Mouse (Mus musculus) adrenal gland, postnatal 36 days (tissue): Measurements from ENCODE around the gene Rtn3. TPM values are rescaled to one million over a fixed set of nuclear protein-coding genes. Genes with fewer than 3 reads are reported as not detected.
"Not testable (repeated sequence)": the region's sequence is repeated elsewhere in the genome, so short reads cannot be mapped to it uniquely, and the experiment has no call there.

ENCODE experiments used
- DNase-seq, 2 experiments: peaks; one replicate each; pipeline ENCODE4 v3.0.0; 2021; ENCODE audit warnings: mixed read lengths in 1 of 2
- long read RNA-seq, 2 experiments: library from polyadenylated mRNA; stranded (forward); transcript quantifications; one replicate each; pipeline ENCODE4 v2.0.0; 2021; ENCODE audit warnings: borderline sequencing depth in 2 of 2
- total RNA-seq, 2 experiments: library from RNA; stranded (reverse); gene quantifications; 2 replicates each; pipeline ENCODE4 v1.2.3; 2021

Rtn3 gene
- 100 to 1,000 TPM; 138 to 141 TPM for total RNA-seq
- long read RNA-seq, experiment 1, transcript Rtn3-203 (7 exons, 2,762 nt): major isoform, 82 of 102 reads
- long read RNA-seq, experiment 1, partial matches to known transcripts: 1 of 102 reads
- long read RNA-seq, experiment 1, other reads (novel, unspliced or antisense): 19 of 102 reads
- long read RNA-seq, experiment 2, transcript Rtn3-203 (7 exons, 2,762 nt): major isoform, 62 of 70 reads
- long read RNA-seq, experiment 2, partial matches to known transcripts: 1 of 70 reads
- long read RNA-seq, experiment 2, other reads (novel, unspliced or antisense): 7 of 70 reads

DNA sequence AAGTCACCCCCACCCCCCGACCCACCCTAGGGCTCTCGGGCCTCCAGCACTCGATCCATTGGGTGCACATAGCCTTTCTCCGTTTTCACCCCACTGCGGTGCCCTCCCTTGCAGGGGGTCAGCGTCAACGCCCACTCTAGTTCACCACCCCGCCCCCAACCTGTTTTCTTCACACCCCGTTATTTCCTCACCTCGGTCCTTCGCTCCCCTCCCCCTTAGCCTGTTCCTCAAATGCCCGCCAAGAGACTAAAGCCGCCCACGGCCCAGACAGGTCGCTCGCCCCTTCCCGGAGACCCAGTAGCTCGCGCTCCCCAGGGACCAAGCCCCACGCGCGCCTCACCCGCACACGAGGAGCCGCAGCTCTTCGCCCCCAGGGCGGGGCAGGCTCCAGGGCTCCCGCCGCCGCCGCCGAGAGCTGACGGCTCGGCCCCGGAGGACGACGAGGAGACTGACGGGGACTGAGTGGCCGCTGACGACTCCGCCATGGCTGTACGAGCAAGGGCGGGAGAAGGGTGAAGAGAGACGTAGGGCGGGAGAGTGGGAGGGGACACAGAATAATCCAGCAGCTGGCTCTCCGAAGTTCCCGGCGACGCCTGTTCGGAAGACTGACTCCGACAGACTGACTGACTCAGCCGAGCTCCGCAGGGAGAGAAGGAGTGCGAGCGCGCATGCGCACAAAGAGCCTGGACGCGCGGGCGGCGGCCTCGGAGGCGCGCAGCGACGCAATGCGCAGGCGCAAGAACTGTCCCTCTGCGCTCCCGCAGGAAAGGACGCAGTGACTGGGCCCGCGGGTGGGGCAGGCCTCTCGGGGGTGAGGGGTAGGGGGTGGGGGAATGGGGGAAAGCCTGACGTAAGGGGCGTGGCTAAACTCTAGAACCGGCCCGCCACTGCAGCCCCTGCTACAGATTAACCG lies at the start of gene Rtn3:
TSS of gene Rtn3 (minus strand) at position 683 of the 913 bp plus-strand sequence.
- DNase-seq: peak; percentile 98 to 99

DNA sequence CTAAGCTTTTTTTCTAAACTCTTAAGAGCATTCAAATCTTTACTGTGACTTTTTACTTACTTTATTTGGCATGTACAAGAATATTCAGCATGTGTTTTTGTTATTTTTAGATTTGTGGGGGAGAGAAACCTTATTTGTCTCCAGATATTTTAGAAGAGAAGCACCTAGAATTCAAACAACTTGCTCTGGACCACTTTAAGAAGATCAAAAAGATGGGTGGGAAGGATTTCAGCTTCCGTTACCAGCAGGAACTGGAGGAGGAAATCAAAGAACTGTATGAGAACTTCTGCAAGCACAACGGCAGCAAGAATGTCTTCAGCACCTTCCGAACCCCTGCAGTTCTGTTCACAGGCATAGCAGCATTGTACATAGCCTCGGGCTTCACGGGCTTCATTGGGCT lies 48.8 kb upstream of the Rtn3 start:
- no peak for DNase-seq

DNA sequence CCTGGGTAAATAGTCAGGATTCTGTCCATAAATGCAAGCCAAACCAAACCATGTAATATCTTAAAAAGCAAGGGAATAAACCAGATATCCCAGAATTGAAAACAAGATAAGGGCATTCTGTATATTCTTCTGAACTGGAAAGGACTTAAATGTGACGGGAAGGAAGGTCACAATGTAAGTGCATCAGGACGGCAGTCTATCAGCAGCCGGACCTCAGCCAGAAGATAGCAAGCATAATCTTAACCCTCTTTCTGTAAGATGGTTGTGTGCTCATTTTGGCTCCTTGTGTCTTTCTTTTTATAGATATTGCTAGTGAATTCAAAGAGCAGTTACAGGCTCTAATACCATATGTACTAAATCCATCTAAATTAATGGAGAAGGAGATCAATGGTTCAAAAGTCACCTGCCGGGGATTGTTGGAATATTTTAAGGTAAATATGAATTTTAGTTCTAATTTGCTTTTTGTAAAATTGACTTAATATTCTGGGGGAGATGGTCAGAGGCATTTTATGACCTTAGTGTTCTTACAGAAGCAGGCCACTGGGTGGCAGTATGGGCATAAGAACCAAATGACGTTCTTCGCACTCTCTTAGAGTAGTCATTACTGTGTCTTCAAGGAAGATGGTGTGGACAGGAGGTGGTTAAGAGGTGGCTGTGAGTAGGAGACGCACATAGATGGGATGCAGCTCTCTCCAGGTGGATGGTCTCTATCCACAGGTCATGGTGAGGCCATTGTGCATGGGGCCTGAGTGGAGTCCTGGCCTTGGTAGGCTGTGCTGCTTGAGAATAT lies 45.8 kb upstream of the Rtn3 start:
- peak; percentile 46 to 62 for DNase-seq

DNA sequence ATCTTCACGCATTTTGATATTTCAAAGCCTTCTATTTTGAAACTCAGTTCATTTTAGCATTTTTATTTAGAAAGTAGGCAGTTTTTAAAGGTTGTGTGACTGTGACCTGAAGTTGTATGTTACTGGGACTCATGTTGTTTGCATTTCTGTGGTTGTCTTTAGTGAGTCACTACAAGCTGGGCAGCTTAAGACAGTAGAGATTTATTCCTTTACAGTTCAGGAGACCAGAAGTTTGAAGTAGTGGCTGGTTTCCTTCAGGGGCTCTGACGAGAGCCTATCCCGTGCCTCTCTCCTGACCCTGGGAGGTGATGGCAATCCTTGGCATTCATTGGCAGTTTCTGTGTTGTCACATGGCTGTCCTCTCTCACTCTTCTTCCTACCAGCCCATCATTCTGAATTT lies 41.8 kb upstream of the Rtn3 start:
- DNase-seq: no peak

DNA sequence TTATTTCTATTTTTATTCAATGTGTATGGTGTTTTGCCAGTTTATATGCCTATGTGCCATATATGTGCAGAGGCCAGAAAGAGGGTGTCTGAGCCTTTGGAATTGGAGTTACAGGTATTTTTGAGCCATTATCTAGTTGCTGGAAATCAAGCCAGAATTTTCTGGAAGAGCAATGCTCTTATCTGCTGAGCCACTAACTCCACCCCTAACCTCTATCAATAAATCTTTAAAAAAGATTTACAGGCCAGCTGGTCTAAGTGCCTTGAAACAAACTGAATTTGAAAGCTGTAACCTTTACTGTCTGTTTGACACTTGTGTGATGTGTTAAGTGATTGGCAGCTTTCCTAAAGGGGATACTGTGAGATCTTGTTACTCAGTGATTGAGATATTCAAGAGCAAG lies 40.7 kb upstream of the Rtn3 start:
- DNase-seq: no peak

DNA sequence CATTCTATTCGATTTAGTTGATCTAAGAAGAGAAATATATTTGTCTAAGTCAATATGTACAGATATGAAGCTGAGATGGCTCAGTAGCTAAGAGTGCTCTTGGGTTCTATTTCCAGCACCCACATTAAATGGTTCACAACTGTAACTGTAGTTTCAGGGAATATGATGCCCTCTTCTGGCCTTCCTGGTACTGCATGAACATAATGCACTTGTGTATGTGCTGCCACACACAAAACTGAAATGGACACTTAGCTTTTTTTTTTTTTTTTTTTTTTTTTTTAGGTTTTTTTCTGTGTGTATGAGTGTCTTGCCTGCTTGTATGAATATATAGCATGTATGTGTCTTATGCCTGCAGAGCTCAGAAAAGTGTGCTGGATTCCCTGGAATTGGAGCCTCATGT lies 40.2 kb upstream of the Rtn3 start:
- peak in 1 of 2 experiments; percentile 28 for DNase-seq

DNA sequence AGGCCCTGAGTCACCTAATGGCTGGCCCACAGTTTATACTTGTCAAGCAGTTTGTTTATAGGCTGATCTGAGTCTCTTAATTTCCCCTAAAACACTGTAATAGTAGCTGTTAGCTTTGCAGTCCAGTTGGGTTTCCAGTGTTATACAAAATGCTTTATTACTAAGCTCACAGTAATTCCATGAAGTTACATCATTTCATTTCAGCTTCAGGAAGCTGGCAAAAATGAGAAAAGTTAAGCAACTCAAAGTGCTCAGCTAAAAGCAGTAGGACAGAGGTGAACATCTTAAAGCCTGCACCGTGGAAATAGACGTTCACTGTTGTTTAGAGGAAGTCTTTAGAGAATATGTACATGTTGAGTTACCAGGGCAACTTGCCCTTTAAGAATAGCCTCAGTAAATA lies 39.8 kb upstream of the Rtn3 start:
- no peak for DNase-seq

DNA sequence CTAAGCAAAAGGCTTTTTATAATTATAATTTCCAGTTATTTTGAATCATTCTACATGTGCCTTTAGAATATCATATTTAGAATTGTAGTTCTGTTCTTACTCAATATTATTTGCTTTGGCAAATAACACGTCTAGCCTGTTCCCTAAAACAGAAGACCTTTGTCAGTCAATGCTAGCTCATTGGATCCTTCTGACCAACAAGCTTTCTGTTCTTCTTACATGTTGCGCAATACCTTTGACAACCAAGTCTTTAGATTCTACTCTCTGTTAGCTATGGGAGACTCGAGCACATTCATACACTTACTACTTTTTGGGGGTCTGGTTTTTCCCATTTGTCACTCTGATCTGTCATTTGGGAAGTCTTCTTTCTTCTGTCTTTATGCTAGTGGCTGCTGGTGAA lies 38.5 kb upstream of the Rtn3 start:
- no peak for DNase-seq

DNA sequence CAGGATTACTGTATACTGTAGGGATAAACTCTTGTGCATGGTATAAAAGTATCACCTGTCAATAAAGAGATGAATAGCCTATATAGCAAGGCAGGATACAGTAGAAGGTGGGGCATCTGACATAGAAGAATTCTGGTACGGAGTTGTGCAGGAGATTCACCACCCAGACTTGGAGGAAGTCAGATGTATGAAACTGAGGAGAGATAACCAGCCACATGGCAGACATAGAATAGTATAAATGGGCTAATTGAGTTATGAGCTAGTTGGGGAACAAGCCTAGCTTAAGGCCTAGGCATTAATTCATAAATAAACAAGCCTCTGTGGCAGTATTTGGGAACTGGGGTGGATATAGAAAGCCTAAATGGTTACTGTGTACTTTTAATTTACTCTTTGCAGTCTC lies 33.4 kb upstream of the Rtn3 start:
- no peak for DNase-seq

DNA sequence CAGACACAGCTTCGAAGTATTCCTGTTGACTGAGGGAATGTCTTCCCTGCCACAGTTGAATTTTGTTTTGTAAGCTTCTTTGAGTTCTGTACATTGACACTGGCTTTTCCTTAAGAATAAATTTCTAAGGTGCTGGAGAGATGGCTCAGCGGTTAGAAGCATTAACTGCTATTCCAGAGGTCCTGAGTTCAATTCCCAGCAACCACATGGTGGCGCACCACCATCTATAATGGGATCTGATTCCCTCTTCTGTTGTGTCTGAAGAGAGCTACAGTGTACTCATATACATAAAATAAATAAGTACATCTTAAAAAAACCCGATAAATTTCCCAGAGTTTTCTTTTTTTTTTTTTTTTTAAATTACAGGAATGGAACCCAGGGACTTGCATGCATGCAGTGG lies 24.9 kb upstream of the Rtn3 start:
- no peak for DNase-seq

DNA sequence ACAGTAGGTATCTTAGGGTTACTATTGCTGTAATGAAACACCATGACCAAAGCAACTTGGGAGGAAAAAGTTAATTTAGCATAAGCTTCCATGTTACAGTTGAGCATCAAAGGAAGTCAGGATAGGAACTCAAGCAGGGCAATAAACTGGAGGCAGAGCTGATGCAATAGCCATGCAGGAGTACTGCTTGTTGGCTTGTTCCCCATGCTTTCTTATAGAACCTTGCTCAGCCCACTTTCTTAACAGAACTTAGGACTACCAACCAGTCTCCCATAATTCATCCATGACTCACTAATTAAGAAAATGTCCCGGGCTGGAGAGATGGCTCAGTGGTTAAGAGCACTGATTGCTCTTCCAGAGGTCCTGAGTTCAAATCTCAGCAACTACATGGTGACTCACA lies 23.2 kb upstream of the Rtn3 start:
- no peak for DNase-seq

DNA sequence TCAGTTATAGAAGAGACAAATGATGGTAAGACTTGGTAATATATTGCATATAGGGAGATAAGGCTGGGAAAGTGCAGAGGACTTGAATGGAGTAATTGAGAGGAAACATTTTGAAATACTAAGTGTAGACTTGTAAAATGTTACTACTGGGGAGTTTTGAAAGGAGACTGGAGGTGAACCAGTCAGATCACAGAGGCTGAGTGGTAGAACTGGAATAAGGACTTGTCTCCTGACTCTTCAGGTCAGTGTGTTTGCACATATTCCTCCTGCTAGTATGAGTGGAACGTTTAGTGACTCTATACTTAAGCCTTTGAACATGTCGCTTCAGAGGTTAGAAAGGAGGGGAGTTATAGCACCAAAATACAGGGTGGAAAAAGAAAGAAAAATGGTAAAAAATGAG lies 19.4 kb upstream of the Rtn3 start:
- no peak for DNase-seq

DNA sequence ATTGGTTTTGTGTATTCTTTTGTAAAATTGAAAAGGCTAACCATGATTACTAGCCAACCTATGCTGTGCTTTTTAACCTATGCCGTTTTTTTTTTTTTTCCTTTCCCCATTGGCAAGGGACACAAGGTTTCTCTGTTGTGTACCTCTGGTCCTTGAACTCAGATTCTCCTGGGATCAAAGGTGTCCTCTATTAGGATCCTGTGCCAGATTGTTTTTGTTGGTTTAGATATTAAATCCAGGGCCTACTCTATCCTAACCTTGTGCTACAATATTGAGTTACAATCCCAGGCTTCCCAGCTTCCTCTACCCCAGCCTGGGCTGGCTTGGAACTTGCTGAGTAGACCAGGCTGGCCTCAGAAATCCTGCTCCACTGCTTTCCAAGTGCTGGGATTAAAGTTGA lies 17.6 kb upstream of the Rtn3 start:
- DNase-seq: no peak

DNA sequence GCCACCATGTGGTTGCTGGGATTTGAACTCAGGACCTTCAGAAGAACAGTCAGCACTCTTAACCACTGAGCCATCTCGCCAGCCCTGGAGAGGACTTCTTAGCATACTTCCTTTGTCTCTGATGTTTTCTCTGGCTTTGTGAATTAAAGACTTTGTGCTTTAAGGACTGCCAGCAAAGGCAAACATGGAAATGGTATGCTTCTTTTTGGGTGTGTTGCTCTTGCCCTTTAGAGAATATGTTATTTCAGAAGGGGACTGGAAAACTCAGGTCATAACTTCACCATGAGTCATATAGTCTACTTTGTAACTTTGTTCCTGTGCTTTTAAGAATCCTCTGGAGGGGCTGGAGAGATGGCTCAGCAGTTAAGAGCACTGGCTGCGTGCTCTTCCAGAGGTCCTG lies 15.7 kb upstream of the Rtn3 start:
- DNase-seq: no peak

DNA sequence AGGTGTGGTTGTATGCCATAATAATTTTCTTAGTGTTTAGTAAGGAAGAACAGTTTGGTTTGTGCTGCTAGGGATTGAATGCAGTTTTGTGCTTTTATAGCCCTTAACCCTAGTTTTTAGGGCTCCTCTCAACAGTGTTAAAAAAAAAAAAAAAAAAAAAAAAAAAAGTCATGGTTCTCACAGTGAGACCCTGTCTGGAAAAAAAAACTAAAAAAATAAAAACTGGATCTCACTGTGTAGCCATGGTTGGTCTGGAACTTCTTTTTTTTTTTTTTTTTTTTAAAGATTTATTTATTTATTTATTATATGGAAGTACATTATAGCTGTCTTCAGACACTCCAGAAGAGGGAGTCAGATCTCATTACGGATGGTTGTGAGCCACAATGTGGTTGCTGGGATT lies 13.0 kb upstream of the Rtn3 start:
- DNase-seq: not testable (repeated sequence)

DNA sequence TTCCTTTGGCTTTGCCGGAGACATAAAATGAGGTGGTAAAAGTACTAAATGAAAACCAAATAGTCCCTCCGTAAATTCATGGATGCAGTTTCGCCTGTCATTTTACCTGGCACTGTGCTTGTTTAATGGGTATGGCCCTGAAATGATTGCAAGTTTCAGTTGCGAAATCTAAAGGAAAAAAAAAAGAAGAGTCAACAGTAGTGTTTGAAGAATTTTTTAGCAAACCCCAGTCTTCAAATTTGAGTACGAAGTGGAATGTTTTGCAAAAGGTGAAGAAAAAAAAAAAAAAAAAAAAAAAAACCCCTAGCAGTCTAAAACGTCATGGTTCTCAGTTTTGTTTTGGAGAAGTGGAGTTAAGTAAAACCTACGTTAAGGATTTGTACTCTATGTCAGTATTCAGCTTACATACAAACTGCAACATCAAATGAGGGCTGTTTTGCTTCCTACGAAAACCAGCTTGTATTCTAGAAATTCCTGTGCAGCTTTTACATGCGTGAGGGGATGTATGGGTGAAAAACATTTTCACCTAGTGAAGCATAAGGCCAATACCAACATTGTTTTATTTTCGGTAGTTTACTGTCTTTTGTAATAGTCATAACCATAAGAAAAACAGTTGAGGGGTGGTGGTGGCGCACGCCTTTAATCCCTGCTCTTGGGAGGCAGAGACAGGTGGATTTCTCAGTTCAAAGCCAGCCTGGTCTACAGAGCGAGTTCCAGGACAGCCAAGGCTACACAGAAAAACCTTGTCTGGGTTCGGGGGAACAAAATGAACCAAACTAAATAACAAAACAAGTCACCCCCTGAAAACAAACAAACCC lies 12.3 kb upstream of the Rtn3 start:
- DNase-seq: no peak

DNA sequence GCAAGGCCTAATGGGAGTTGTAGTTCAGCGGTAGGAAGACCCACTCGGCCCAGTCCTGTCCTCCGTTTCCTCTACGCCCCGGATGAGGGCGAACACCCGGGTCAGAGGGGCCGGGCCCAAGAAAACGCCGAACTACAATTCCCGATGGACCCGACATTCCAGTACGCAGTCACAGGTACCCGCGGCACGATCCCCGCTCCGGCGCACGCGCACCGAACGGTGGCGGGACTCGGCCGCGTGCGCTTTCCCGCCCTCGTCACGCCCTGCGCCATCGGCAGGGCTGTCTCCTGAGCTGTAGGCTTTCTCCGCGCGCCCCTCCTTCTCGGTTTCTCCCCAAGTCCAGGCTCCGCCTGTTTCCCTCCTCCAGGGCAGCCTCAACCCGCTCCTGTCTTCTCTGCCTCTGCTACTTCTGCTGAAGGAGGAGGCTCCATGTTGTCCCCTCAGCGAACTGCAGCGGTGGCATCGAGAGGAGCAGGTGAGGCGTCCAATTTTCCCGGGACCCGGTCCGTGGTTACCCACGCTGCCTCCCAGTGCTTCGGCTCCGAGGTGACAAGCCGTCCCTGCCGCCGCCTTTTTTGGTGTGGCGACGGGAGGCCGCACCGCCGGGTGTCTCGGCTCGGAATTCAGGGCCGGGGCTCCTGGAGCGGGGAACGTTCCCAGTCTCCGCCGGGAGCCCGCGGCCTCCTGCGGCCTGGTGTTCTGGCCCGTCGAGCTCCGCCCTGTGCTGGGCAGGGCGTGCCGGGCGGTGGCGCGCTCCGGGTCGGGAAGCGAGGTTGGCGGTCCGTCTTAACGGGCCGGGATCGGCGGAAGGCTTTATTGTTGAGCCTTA lies 11.3 kb upstream of the Rtn3 start:
- peak; percentile 96 for DNase-seq

DNA sequence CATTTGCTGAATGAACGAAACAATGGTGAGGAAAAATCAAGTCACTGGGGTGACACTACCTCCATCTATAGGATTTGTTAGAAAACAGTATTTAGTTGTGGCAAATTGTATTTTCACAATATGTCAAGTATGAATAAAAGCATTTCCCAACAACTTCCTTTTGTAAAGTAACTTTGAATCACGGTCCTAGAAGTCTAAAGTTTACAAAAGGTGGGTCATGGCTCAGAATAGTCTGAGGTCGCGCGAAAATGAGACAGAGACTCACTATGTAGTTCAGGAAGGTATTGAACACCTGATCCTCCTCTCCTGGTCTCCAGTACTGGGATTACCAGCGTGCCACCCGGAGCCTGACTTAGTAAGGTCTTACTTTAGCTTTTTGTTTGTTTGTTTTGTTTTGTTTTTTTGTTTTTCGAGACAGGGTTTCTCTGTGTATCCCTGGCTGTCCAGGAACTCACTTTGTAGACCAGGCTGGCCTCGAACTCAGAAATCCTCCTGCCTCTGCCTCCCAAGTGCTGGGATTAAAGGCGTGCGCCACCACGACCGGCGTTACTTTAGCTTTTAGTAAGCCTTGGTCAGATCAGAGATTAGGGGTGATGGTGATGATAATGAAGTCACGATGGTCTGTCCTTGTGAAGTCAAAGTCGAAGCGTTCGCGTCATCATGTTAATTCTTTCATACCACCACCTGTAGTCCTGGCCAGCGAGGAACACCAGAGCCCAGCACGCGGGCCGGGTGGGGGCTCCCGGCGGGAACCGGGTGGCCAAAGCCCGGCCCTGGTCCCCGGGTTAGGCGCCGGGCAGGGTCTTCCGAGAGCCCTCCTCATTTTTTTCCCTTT lies 10.5 kb upstream of the Rtn3 start, which contains the start of gene Atl3:
TSS of gene Atl3 (plus strand) at position 689 of the 835 bp plus-strand sequence.
- DNase-seq: no peak

DNA sequence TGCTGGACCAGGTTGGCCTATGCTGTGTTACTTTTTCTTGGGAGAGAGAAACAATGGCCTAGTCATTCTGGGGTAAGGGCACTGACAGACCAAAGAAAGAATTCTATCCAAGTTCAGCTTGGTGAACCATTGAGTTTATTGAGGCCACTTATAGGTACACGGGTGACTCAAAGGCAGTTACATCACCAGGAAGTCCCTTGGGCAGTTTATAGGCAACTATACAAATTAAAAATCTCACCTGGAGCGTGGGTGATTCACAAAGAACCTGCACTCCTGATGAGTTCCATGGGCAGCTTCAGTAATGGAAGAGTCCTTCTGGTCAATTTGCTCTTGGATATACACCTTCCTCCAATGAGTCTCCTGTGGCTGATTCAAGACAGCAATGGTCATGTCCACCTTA lies 9.6 kb upstream of the Rtn3 start:
- DNase-seq: no peak

DNA sequence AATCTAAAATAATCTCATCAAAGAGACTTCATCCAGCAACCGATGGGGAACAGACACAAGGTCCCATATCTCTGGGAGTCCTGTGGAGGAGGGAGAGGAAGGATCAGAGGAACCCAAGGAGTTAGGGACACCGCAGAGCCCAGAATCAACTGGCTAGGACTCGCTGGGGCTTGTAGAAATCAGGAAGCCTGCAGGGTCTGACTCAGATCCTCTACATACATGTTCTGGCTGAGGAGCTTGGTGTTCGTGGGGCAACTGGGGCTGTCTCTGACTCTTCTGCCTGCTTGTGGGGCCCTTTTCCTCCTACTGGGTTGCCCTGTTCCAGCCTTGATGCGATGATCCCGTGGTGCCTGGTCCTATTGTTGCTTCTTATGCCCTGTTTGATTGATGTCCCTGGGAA lies 8.9 kb upstream of the Rtn3 start:
- no peak for DNase-seq
